Mouse (Mus musculus): Measurements from ENCODE around the gene Ddhd1. TPM values are rescaled to one million over a fixed set of nuclear protein-coding genes. Genes with fewer than 3 reads are reported as not detected.
A peak's percentile ranks its signal among the peaks of the same experiment; 100 is the strongest.

Ddhd1 gene
- polyA plus RNA-seq (2012; rRNA removed): 21.5 and 22.3 TPM in 2 replicates

DNA sequence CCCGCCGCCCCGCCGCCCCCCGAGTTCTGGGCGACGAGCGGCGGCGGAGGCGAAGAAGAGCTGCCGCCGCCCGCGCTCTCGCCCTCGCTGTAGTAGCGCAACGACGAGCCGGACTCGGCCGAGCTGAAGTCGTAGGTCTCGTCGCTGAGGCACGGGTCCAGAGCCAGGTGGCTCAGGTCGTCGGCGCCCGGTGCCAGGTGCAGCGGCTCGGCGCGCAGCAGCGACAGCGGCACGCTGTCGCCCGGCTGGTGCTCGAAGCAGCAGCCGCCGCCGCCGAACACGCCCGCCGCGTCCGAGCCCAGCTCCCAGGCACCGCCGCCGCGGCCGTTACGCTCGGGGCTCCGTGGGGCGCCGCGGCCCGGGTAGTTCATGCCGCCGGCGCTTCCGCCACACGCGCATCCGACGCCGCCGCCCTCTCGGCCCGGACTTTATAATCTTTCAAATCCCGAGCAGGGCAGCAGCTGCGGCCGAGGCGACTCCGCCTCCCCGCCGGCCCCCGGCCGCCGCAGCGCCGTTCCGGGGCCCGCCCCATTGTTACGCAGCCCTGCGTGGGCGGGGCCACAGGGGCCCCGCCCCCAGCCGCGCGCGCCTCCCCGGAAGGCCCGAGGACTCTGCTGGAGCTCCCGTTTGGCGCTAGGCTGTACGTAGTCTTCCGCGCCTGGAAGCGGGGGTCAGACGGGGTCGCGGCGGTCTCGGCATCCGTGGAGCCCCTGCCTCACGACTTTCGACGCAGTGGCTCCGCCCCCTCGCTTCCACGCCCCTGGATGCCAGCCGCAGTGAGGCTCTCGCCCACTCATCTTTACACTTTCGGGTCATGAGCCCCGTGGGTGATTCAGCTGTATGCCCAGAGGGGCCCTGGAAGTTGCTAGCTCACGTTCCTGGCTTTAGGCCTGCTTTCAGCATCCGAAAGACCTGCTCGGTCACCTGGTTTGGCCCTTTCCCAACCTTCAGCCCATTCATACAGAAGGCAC, at the start of gene Ddhd1:
Gene Ddhd1, minus strand, starts transcription at position 503 of the 971 bp plus-strand sequence.
- peak; percentile 78 for DNase-seq (ENCODE audit: low spot score)

DNA sequence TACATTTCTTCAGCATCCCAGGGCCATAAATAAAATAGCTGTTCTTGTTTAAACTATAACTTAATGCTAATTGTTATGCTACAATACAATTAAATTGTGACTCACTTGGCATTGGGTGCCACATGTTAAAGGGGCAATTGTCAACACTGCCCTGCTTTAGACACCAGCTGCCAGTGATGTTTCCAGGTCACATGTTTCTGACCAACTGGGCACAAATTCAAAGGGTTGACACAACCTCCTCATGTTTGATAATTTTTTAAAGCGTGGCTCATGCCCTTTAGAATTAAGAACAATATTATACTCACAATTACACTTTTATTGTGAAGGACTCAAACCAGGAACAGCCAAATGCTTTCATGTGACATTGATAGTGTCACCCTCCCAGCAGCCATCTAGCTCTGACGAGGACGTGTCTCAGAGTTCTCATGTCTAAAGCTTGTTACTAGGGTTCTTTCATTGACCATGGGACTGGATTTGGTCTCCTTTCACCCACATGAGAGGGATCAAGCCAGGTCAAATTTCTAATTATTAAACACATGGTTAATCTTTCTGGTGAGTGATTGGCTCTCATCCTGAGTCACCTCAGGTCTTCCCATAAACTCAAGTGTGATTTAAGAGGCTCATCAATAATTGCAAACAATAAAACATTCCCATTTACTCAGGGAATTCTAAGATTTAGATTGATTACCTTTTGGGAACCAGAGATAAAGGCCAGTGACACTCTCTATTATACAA, 49.4 kb upstream of the Ddhd1 start:
- no peak for DNase-seq (ENCODE audit: low spot score)

DNA sequence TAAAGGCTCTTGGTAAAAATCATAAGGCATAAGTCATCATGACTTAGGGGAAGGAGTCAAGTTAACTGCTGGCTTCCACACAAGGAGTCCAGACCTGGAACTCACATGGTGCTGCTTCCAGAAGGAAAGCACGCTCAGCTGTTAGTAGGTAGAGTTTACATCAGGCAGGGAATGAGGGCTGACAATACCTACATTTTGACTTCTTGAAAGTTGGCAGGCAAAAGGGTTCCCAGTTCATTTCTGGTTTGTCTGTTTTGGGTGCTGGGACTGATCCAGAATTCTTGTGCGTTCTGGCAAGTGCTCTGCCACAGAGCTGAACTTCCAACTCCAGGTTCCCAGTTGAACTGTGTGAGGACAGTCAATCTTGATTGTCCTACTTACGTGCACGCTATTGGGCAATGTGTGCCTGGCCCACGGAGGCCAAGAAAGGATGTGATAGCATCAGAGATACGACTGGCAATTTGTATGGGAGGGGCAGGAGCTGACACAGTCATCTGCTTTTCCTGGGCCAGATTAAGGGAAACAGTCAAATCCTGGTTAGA, 42.2 kb upstream of the Ddhd1 start:
- no peak for DNase-seq (ENCODE audit: low spot score)

DNA sequence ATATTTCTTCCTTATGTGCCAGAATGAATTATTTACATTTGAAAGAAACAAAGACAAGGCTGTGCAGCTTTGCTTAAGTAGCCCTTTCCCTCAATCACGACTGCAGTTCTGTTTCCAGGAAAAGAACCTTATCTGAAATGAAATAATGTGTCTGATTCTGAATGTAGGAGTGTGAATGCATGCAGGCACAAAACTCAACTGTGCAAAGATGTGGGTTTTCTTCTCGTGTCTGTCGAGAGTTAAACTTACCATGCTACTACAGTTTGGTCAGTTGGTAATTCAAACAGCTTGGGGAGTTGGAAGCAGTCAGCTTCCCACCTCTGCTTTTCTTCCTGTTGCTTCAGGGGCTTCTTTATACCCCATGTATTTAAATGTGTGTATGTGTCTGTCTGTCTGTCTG, 40.9 kb upstream of the Ddhd1 start:
- DNase-seq (ENCODE audit: low spot score): no peak

DNA sequence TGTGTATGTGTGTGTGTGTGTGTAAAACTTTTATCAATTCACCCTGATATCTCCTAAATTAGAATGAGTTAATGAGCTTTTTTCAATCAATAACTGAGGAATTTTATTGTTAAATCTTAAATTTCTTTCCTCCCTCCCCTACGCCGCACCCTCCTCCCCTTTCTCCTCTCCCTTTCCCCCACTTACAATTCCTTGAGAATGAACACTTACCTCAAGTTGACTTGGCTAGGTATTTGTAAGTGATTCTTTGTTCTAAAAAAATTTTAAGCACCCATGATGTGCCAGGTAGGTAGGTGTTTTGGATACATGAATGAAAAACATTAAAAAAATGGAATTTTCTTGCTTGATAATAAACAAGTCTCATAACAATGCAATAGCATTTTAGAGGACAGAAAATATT, 38.2 kb upstream of the Ddhd1 start:
- DNase-seq (ENCODE audit: low spot score): no peak

DNA sequence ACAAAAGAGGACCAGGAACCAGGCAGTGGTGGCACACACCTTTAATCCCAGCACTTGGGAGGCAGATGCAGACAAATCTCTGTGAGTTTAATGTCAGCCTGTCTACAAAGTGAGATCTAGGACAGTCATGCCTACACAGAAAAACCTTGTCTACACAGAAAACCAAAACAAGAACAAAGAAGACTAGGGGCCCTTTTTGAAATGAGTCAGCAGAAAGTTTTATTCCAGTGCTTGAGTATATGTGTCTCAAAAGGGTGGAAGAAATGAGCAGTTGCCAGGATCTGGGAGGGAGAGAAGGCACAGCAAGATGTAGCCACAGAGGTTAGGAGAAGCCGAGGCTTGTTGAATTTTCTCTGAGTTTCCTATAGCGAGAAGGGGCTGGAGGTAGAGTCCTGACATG, 35.9 kb upstream of the Ddhd1 start:
- DNase-seq (ENCODE audit: low spot score): no peak

DNA sequence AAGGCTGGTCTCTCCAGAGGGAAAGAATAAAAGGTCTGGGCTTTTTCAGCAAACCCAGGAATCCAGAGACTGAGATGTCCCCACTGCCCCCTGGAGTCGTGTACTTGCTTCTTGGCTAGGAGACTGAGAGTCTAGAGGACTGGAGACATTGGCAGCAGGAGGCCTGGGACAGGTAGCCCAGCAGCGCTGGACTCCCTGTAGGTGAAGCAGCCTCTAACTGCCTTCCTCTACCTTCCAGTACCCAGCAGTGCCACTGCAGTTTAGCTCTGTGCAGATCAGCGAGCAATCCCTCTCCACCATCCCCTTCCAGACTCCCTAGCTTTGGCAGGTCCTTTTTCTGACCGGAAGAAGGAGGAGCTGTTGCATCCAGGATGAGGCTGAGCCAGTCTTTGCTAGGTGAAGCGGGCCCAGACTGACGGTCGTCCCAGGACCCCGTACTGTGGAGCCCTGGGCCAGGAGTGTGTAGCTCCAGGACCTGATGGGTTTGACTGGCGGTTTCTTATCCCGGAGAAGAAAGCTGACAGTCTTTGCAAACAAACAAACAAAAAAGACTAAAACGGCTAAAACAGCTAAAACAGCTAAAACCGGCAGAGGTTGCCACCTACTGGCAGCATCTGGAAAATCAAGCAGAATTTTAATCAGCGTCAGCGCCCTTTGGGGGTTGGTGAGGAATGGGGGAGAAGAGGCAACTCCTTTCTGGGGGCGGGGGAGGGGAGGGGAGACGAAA, 32.7 kb upstream of the Ddhd1 start:
- DNase-seq (ENCODE audit: low spot score): peak; percentile 42

DNA sequence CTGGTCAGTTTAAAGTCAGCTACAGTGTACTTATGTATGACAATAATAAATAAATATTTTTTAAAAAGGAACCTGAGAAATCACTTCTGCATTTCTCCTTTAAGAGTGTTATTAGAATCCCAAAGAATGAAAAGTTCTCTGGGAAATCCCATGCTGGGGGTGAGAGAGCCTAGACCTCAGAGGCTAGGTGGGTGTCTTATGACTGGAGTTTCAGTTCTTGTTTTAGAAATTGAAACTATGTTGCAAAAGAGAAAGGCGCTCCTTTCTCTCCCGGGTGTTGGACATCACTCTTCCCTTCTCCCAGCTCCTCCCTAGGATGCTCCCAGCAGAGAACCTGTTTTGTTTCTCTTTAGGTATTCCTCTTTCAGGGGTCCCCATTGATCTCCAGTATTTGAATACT, 27.4 kb upstream of the Ddhd1 start:
- no peak for DNase-seq (ENCODE audit: low spot score)

DNA sequence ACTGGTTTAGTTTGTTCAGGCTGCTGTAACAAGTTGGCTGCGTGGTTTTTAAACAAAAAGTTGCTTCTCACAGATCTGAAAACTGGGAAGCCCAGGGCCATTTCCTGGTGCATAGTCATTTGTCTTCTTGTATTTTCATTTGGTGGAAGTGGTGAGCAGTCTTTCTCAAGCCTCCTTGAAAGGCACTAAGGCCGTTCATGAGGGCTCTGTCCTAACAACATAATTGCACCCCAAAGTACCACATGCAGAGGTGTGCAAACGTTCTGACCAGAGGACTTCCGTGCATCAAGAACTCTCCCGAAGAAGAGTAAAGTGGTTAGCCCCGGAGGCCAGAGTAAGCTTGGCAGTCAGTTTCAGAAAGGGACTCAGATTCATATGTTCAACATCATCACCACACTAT, 18.8 kb upstream of the Ddhd1 start:
- no peak for DNase-seq (ENCODE audit: low spot score)

DNA sequence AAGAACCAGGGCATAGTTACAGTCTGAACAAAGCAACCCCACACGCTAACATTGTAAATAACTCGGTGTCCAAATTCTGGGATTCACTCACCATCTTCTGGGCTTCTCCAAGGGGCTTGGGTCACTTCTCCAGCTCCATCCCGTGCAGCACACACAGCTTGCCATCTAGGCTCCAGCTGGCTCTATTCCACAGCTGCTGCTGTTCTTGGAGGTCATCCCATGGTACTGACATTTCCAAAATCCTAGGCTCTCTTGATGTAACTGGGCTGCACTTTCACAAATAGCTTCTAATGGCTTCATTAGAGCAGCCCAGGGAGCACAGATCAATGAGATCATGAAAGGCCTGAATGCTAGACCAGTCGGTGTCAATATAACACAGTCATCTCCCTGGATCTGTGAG, 10.4 kb upstream of the Ddhd1 start:
- no peak for DNase-seq (ENCODE audit: low spot score)

DNA sequence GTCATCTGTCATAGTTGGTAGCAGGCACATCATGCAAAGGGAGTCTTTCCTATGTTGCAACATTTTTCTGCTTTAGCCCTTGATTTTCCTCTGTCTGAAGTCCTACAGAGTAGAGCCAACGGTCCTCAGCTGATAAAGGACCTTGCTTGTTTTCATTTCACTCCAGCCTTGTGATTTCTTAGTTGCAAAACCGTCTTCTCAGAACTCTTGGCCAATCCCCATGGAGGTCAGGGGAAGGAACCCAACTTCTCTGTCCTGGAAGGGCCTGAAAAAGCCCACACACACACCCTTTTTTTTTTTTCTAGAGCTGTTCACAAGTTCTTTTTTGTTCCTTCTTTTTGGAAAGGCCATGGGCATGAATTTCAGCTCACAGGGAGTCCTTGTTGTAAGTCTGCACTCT, 9.3 kb upstream of the Ddhd1 start:
- no peak for DNase-seq (ENCODE audit: low spot score)

DNA sequence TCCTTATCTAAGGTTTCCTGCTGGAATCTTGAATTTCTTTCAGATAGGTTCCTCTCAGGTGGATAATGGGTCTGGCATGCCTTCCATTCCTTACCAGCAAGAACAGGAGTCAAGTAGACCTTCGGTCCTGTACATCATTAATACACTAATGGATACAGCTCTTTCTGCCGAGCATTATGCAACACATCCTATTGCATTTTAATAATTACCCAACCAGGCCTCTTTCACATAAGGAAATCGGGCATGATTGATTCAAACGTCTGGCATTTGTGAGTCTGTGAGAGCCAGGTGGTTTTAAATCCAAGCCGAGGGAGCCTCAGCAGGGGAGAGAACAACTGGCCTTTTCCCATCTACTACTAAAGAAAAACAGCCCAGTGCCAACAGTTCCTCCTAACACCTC, 3.6 kb upstream of the Ddhd1 start:
- DNase-seq (ENCODE audit: low spot score): no peak

DNA sequence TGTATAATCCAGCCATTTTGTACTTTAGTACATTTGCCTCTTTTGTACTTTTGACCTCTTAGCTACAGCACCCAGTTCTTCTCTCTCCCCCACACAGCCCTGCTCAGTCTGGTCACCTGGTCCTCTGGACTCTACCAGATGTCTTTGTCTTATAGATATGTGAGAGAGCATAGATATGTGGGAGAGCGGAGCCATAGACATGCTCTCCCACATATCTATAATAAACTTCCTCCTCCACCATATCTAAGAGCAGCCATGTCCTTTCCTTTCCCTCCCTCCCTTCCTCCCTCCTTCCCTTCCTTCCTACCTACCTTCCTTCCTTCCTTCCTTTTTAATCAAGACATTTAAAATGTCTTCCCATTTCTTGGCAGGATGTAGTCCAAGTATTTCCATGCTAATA, 2.4 kb upstream of the Ddhd1 start:
- DNase-seq (ENCODE audit: low spot score): no peak

DNA sequence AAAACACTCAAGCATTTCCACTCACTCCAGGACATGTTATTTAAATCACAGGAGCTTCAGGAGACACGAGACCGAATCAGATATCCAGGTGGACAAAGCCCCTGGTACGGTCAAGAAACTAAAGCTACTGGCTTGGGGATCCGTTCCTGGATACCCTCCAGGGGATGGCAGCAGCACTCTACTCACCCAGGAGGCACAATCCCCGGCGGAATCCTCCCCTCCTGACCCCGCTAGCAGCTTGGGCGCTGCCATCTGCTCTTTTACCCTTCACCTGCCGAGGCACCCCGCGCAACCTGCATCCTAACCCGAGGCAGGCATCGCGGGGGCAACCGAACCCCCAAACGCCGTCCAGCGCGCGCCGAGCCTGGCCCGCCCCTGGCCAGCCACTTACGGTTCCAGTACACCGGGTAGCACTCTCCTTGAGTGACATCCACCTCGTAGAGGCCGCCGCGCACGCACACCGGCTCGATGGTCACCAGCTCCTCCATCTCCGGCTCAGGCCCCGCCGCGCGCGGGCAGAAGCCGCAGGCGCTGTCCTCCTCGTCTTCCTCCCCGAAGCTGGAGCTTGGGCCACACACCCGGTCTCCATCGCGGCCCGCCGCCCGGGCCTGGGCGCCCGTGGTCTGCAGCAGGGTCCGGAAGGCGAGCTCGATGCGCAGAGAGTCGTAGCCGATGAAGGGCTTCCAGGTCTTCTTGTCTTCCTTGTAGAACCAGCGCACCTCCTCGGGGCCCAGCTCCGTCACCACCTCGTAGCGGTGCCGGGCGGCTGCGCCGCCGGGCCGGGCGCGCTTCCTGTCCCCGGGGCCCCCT, 907 bp downstream of the Ddhd1 start:
- DNase-seq (ENCODE audit: low spot score): peak; percentile 61

DNA sequence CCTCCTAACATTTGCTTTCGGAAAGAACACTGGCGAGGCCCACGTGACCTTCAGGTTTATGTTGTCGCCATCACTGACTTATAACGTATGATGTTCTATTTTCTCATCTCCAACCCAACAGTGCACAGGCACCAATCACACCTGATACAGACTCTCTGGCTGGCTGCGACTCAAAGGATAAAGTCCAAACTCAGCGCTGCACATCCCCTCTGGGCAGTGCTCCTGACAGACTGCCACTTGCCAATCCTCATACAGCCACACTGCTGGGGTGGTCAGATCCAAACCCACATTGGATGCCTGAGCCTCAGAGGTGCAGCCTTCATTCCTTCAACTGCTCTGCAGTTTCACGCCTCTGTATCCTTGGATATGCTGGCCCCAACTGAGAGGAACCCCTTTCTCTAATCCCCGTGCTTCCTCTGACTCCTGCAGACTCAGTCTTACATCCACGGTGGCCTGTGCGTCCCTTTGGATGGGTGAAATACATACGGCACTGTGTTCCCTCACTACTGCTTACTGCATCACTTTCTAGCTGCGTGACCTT, 3.0 kb downstream of the Ddhd1 start:
- DNase-seq (ENCODE audit: low spot score): no peak

DNA sequence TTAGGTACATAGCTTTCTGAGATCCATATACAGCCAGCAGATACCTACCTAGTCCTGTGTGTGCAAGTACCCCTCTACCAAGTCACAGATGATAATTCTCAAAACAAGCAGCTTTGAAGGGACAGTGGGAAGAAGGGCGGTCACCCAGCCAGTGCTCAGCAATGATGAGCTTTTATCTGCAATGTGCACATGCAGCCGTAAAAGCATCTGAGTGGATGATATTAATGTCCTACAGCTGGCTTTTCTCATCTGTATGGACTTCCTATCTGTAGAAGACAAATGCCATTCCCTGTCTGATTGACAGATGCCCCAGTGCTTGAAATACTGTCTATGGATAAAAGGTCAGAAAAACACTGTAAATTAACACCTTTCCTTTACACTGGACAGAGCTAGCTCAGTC, 4.2 kb downstream of the Ddhd1 start:
- DNase-seq (ENCODE audit: low spot score): no peak

DNA sequence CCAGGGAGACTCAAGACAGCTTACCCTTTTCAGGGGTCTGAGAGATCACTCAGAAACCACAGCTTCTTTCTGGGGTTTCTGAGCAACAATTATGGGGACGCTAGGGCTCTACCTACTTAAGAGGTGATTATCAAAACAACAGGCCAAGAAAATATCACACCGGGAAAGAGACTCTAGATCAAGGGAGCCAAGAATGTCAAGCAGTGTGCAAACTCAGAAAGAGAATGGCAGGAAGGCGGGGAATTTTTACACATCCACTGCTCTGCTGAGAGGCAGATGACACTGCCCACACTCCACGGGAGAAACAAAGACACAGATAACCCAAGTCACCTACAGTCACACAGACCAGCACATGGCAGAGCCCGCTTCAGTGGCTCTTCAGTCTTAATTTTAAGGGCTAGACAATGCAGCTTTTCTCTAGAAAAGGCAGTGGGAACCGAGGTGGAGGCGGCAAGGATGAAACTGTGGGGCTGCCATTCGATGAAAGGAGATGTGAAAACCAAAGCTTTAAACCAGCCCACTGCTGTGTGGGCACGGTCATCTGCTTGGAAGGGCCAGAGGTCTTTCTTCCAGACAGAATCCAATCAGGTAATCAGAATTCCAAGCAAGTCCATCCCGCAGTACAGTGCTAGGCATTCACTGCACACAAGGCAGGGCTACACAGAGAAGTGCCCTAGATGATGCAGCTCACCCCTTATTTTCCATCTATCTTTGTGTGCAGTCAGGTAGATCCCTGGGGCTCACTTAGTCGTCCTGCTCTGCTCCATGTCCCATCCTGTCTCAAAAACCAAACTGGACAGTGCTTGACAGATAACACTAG, 8.7 kb downstream of the Ddhd1 start:
- no peak for DNase-seq (ENCODE audit: low spot score)

DNA sequence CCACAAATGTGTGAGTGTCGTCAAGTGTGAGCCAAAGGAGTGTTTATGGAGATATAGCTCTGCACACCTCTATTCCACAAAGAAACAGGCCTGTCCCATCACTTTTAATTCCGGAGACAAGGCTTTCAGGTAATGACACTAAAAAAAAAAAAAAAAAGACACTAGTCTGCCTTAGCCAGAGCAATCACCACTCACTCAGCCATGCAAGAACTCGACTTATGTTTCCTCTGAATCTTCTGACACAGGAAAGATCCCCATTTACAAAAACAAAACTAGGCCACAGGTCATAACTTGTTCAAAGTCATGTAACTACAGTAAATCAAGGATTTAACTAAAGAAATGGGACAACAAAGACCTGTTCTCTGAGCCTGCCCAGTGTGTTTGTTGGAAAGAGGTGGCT, 9.8 kb downstream of the Ddhd1 start:
- no peak for DNase-seq (ENCODE audit: low spot score)

DNA sequence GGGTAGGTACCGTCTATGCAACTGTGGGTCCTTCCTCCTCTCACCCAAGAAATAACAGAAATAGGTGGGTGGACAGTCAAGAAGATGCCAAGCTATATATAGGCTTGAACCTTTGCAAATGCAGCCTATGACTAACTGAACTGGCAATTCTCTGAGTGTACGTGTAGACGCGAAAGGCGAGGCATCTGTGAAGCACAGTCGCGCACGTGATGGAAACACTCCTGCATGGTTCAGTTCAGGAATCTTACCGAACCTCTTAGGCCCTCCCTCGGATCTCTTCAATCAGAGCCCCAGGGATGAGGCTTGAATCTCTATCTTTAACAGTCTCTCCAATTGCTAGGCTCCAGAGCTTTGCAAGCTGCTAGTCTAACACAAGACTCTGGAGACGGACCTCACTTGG, 10.3 kb downstream of the Ddhd1 start:
- no peak for DNase-seq (ENCODE audit: low spot score)

DNA sequence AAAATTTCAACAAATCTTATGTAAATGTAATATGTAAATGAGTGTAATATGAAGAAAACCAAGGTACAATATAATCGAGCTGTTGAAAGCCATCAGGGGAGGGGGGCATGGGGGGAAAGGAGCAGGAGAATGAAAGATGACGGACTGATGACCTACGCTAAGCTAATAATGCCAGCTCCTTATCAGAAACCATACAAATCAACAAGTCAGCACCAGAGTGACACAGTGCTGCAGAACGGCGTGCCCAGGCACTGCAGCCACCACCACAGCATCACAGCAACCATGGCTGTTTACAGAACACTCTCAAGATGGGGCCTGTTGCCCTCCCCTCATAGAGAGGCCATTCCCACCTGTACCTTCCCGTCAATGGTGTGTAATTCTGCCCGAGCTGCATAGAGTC, 10.8 kb downstream of the Ddhd1 start:
- no peak for DNase-seq (ENCODE audit: low spot score)
